Mouse (Mus musculus) Patski (cell line): ENCODE results near the gene Sfxn2. TPM values are rescaled to one million over a fixed set of nuclear protein-coding genes. Genes with fewer than 3 reads are reported as not detected.
A peak's percentile ranks its signal among the peaks of the same experiment; 100 is the strongest.

ENCODE experiments used
- ATAC-seq: fragments of 100-300 bp; one replicate; pipeline ENCODE4 v1.8.0; 2021
- CTCF ChIA-PET: fragments of 350-600 bp; sonication (Branson Sonifier 250); formaldehyde crosslinking; loops from one replicate; lab custom pipeline; 2022; ENCODE audit warnings: inconsistent platforms; lab: Charles Lee
- POLR2A ChIA-PET: fragments of 350-600 bp; sonication (Branson Sonifier 250); formaldehyde crosslinking; loops from one replicate; lab custom pipeline; 2022; ENCODE audit warnings: antibody characterized with exemption, inconsistent platforms; lab: Charles Lee
- DNase-seq: peaks from one replicate; pipeline ENCODE4 v3.0.0-alpha.2; 2011; ENCODE audit warnings: low read depth, low spot score
- H3K27me3 ChIP-seq: fragments of 371-371 bp; one replicate; pipeline ENCODE4 v1.5.1; 2021
- CTCF ChIP-seq: fragments of 100-300 bp; IDR thresholded peaks from one replicate; pipeline ENCODE4 v1.5.1; 2021
- in situ Hi-C: fragments of 300-500 bp; cut with MboI; formaldehyde crosslinking; loops from 3 replicates; pipeline ENCODE4 v1.11.1; 2018; ENCODE audit warnings: low pct_unique_long_range_greater_than_20kb, mixed read lengths
- polyA plus RNA-seq: library from polyadenylated mRNA; unstranded; gene quantifications from one replicate; pipeline ENCODE4 v1.2.3, GENCODE M21; 2021

The Sfxn2 gene
- polyA plus RNA-seq, 1 experiment from 2014 or later: 9.3 TPM

DNA sequence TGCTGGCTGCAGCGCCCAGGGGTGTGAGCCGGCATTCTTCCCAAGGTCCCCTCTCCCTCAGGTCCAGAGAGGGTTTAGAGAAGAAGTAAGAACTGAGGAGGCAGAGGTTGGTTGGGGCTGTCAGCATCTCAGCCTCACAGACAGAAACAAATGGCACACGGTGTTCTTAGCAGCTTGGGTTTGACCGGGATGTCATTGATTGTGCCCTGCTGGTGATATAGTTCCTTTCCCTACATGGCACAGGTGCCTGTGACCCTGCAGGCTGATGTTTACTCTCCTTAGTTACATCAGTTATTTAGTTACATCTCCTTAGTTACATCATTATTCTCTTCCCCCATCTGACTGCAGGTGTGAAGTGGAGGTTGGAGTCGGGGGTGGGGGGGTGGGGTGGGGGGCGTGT lies 18.4 kb downstream of the Sfxn2 start:
- POLR2A ChIA-PET: no interaction called here
- no peaks in the 10 kb centered on the region for H3K27me3 ChIP-seq
- DNase-seq (no peak), ATAC-seq (no peak)
- no peak for TF ChIP-seq CTCF
- CTCF ChIA-PET: interaction anchor here (1.2 kb wide), 1 partner anchor 150 kb away, joined by 3 read pairs; no protein-coding TSS in a partner anchor
- in situ Hi-C loops: no loop called here

GRCm38 (mm10) chr19:46592751-46593439 lies 19.7 kb downstream of the Sfxn2 start:
- no peak for ATAC-seq
- POLR2A ChIA-PET: no interaction called here
- no peak for TF ChIP-seq CTCF
- in situ Hi-C loops: no loop called here
- DNase-seq: no peak
- CTCF ChIA-PET: no interaction called here
- H3K27me3 ChIP-seq: no peaks in the 10 kb centered on the region

DNA sequence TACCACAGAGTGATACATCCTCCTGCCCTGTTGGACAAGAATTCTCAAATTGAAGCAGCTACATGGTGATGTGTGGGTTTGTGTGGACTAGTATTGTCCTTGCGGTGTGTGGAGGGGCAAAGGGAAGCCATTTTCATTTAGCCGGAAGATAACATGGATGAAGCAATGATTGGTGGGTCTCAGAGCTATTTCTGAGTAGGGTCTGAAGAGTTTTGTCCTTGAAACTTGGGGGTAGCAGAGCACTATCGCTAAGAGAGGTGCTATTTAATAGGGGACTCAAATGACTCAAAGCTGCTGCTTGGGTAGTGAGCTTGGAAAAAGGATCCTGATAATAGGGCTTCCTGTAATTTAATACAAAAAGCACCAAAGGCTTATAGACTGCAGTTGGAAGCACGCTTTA lies 25.0 kb downstream of the Sfxn2 start:
- CTCF ChIA-PET: interaction anchor here (3.7 kb wide), 1 partner anchor 10 kb away, joined by 26 read pairs; no protein-coding TSS in a partner anchor
- no peak for ATAC-seq
- no peaks in the 10 kb centered on the region for H3K27me3 ChIP-seq
- no peak for TF ChIP-seq CTCF
- DNase-seq: no peak
- POLR2A ChIA-PET: interaction anchor here (1.3 kb wide), 1 partner anchor 68 kb away, joined by 3 read pairs; no protein-coding TSS in a partner anchor
- in situ Hi-C loops: no loop called here

DNA sequence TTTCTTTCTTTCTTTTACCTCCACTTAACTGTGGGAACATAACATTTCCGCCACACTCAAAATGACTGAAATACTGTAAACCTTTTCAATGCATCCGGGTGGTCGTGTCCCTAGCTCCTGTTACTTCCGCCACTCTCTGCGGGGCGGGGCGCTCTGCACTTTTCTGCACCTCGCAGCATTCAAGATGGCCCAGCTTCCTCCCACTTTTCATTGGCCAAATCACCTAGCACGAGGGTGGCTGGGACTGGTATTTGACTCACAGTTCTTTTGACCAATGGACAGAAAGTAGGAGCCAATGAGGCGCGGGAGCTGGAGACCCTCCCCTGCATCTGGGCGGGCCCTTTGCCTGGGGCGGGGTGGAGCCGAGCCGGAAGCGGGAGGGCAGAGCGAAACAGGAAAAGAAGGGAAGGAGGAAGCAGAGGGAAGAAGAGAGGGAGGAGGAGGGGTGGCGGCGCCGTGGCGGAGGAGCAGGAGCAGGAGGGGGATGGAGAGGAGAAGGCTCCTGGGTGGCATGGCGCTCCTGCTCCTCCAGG lies 25.6 kb downstream of the Sfxn2 start, which contains the start of gene Wbp1l:
Wbp1l (plus strand) TSS at position 365 of the 533 bp plus-strand sequence.
- POLR2A ChIA-PET: interaction anchor here (1.3 kb wide), 1 partner anchor 68 kb away, joined by 3 read pairs; no protein-coding TSS in a partner anchor
- CTCF ChIA-PET: interaction anchor here (3.7 kb wide), 1 partner anchor 11 kb away, joined by 26 read pairs; no protein-coding TSS in a partner anchor
- peak; percentile 97 for ATAC-seq
- no peak for TF ChIP-seq CTCF
- in situ Hi-C loops: no loop called here
- DNase-seq: peak; percentile 93
- no peaks in the 10 kb centered on the region for H3K27me3 ChIP-seq

GRCm38 (mm10) chr19:46599375-46600256 lies 26.5 kb downstream of the Sfxn2 start:
- CTCF ChIA-PET: interaction anchor here (0.8 to 3.7 kb wide), 2 partner anchors 12 to 27 kb away, joined by 3 to 26 read pairs; partner anchors contain the start of gene Arl3
- no peak for TF ChIP-seq CTCF
- POLR2A ChIA-PET: interaction anchor here (1.2 kb wide), 1 partner anchor 60 kb away, joined by 3 read pairs; no protein-coding TSS in a partner anchor
- in situ Hi-C loops: no loop called here
- DNase-seq: no peak
- no peak for ATAC-seq
- H3K27me3 ChIP-seq: no peaks in the 10 kb centered on the region

- TF ChIP-seq CTCF: no peak
- CTCF ChIA-PET: interaction anchor here (3.7 kb wide), 1 partner anchor 12 kb away, joined by 26 read pairs; no protein-coding TSS in a partner anchor
- ATAC-seq (no peak), DNase-seq (no peak)
- no peaks in the 10 kb centered on the region for H3K27me3 ChIP-seq
- in situ Hi-C loops: no loop called here
- POLR2A ChIA-PET: interaction anchor here (1.2 kb wide), 1 partner anchor 59 kb away, joined by 3 read pairs; no protein-coding TSS in a partner anchor
These were observed 27.2 kb downstream of the Sfxn2 start for GRCm38 (mm10) chr19:46600371-46600770.

DNA sequence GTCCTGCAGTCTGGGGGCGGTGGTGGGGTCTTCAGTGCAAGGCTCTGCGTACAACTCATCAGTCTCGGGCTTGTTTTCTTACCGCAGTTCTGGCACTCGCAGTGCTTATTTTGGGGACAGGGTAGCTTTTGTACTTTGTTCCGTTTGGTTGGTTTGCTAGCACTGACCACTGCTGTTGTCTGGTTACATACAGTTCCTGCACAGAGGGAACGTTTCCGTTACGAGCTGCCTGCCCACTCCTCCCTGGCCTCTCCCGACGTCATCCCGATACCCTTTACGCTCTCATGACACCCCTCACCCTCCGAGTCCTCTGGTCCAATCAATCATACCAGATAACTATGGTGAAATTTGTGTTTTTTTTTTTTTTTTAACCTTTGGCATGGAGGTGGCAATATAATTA lies 28.3 kb downstream of the Sfxn2 start:
- POLR2A ChIA-PET: interaction anchor here (0.6 to 1.2 kb wide), 4 partner anchors 15 to 271 kb away, joined by 3 to 4 read pairs (median 4); no protein-coding TSS in a partner anchor
- CTCF ChIA-PET: interaction anchor here (1.3 kb wide), 1 partner anchor 8 kb away, joined by 3 read pairs; no protein-coding TSS in a partner anchor
- ATAC-seq (no peak), DNase-seq (no peak)
- no peaks in the 10 kb centered on the region for H3K27me3 ChIP-seq
- TF ChIP-seq CTCF: no peak
- in situ Hi-C loops: no loop called here

GRCm38 (mm10) chr19:46602406-46602805 lies 29.2 kb downstream of the Sfxn2 start:
- in situ Hi-C loops: no loop called here
- TF ChIP-seq CTCF: no peak
- ChIA-PET POLR2A (no interaction called here), CTCF (no interaction called here)
- no peaks in the 10 kb centered on the region for H3K27me3 ChIP-seq
- ATAC-seq: no peak
- no peak for DNase-seq

- TF ChIP-seq CTCF: no peak
- DNase-seq: no peak
- POLR2A ChIA-PET: no interaction called here
- CTCF ChIA-PET: interaction anchor here (0.9 to 1.5 kb wide), 2 partner anchors 11 to 19 kb away, joined by 4 read pairs; no protein-coding TSS in a partner anchor
- in situ Hi-C loops: no loop called here
- no peak for ATAC-seq
- no peaks in the 10 kb centered on the region for H3K27me3 ChIP-seq
These were observed 33.6 kb downstream of the Sfxn2 start for GRCm38 (mm10) chr19:46606718-46607117.

DNA sequence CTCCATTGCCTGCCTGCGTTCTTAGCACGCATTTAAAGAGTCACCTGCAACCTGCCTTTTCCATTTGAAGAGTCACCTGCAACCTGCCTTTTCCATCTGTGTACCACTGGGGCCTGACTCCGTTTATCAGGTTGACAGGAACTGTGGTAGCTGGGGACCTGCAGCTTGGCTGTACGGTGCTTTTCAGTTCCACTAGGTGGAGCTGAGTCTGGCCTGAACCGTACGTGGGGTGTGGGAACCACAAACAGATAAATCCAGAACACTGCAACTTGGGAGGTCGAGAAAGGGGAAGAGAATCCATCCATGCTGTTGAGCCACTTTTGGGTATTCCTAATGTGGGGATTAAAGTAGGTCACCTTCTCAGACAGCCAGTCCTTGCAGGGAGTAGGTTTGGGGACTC lies 34.3 kb downstream of the Sfxn2 start:
- no peak for ATAC-seq

More for the DNA sequence above, 34.3 kb downstream of the Sfxn2 start:
- no peaks in the 10 kb centered on the region for H3K27me3 ChIP-seq
- ChIA-PET POLR2A (no interaction called here), CTCF (interaction anchor here (0.9 to 1.6 kb wide), 4 partner anchors 10 to 43 kb away, joined by 3 to 4 read pairs (median 4); no protein-coding TSS in a partner anchor)
- in situ Hi-C loops: no loop called here
- TF ChIP-seq CTCF: no peak
- DNase-seq: no peak
